Mouse (Mus musculus): ENCODE data around the gene Git1. TPM values are rescaled to one million over a fixed set of nuclear protein-coding genes. Genes with fewer than 3 reads are reported as not detected.

The Git1 gene
- polyA plus RNA-seq, 1 experiment, result 53.9 TPM

DNA sequence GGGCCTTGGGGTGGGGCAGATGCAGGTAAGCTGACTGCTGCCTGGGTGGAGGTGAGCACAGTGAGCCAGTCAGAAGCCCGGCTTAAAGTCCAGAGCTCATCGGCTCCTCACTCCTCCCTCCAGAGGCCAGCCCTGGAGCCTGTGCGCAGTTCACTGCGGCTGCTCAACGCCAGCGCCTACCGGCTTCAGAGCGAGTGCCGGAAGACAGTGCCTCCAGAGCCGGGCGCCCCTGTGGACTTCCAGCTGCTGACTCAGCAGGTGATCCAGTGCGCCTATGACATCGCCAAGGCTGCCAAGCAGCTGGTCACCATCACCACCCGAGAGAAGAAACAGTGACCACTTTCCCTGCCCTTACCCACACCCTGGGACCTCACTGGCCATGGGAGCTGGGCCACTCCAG lies 12.9 kb downstream of the Git1 start:
- Histone ChIP-seq H3K79me2 (ENCODE audit: control insufficient read depth, insufficient read depth) (no peaks in the 10 kb centered on the region), H3K27me3 (ENCODE audit: control insufficient read depth, insufficient read depth, insufficient read length) (no peaks in the 10 kb centered on the region), H3K4me3 (no peak overlapping the region), H3K36me3 (ENCODE audit: control insufficient read depth, insufficient read depth) (peaks cover 22% of the 10 kb centered on the region), H3ac (ENCODE audit: control insufficient read depth, insufficient read length) (no peak overlapping the region), H3K4me2 (ENCODE audit: low read depth) (no peak overlapping the region)
- TF ChIP-seq MYOG (IDR thresholded peaks at IDR 0.05; ENCODE audit: control insufficient read depth in 1 of 3, insufficient read depth in 1 of 3, insufficient read length in 2 of 3, low read depth in 2 of 3) (no peak), SRF (IDR thresholded peaks at IDR 0.05; ENCODE audit: control insufficient read depth, insufficient read length, low read depth) (no peak), POLR2AphosphoS2 (IDR thresholded peaks at IDR 0.05; ENCODE audit: insufficient read length, low read depth) (peak; percentile 58)

DNA sequence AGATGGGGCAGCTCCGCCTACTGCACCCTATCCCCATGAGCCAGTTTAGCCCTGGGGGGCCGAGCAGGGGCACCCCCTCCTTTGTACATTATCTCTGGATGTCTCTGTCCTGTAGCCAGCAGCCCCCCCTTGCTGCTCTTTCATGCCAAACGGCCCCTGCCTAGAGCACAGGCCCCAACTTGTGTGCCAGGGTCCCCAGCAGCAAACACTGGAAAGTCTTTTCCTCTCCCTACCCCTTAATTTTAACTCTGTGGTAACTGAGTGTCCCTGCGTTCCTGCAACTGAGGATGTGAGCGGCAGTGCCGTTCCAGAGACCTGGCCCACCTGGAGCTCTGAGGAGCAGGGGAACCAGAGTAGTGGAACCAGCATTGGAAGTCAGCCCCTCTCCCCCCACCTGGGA lies 13.6 kb downstream of the Git1 start:
- Histone ChIP-seq H3K79me2 (ENCODE audit: control insufficient read depth, insufficient read depth) (no peaks in the 10 kb centered on the region), H3K27me3 (ENCODE audit: control insufficient read depth, insufficient read depth, insufficient read length) (no peaks in the 10 kb centered on the region), H3K36me3 (ENCODE audit: control insufficient read depth, insufficient read depth) (peaks cover 21% of the 10 kb centered on the region), H3K4me3 (no peak overlapping the region), H3K4me2 (ENCODE audit: low read depth) (no peak overlapping the region), H3ac (ENCODE audit: control insufficient read depth, insufficient read length) (no peak overlapping the region)
- TF ChIP-seq TCF3 (IDR thresholded peaks at IDR 0.05; ENCODE audit: insufficient read length, low read depth) (no peak), USF1 (IDR thresholded peaks at IDR 0.05; ENCODE audit: low read depth) (no peak), MYOG (IDR thresholded peaks at IDR 0.05; ENCODE audit: control insufficient read depth in 1 of 3, insufficient read depth in 1 of 3, insufficient read length in 2 of 3, low read depth in 2 of 3) (no peak), SRF (IDR thresholded peaks at IDR 0.05; ENCODE audit: control insufficient read depth, insufficient read length, low read depth) (no peak), CEBPB (IDR thresholded peaks at IDR 0.05; ENCODE audit: insufficient read depth, poor library complexity, severe bottlenecking) (no peak), REST (IDR thresholded peaks at IDR 0.05; ENCODE audit: insufficient read depth, insufficient read length) (no peak), POLR2AphosphoS2 (IDR thresholded peaks at IDR 0.05; ENCODE audit: insufficient read length, low read depth) (no peak), TCF12 (IDR thresholded peaks at IDR 0.05; ENCODE audit: insufficient read depth, poor library complexity, severe bottlenecking) (no peak)

- H3K4me2 ChIP-seq (ENCODE audit: low read depth), result no peak overlapping the region
- H3K79me2 ChIP-seq (ENCODE audit: control insufficient read depth, insufficient read depth), result no peaks in the 10 kb centered on the region
- no peak overlapping the region for H3K4me3 ChIP-seq
- no peak overlapping the region for H3ac ChIP-seq (ENCODE audit: control insufficient read depth, insufficient read length)
- no peaks in the 10 kb centered on the region for H3K27me3 ChIP-seq (ENCODE audit: control insufficient read depth, insufficient read depth, insufficient read length)
- peaks cover 16% of the 10 kb centered on the region for H3K36me3 ChIP-seq (ENCODE audit: control insufficient read depth, insufficient read depth)
- TF ChIP-seq POLR2A (IDR thresholded peaks at IDR 0.05; ENCODE audit: insufficient read length, low read depth), result no peak
- TF ChIP-seq REST (IDR thresholded peaks at IDR 0.05; ENCODE audit: insufficient read depth, insufficient read length), result no peak
- peak; percentile 20 for TF ChIP-seq POLR2AphosphoS2 (IDR thresholded peaks at IDR 0.05; ENCODE audit: insufficient read length, low read depth)
These were observed 14.1 kb downstream of the Git1 start for GRCm38 (mm10) chr11:77507426-77507825.

DNA sequence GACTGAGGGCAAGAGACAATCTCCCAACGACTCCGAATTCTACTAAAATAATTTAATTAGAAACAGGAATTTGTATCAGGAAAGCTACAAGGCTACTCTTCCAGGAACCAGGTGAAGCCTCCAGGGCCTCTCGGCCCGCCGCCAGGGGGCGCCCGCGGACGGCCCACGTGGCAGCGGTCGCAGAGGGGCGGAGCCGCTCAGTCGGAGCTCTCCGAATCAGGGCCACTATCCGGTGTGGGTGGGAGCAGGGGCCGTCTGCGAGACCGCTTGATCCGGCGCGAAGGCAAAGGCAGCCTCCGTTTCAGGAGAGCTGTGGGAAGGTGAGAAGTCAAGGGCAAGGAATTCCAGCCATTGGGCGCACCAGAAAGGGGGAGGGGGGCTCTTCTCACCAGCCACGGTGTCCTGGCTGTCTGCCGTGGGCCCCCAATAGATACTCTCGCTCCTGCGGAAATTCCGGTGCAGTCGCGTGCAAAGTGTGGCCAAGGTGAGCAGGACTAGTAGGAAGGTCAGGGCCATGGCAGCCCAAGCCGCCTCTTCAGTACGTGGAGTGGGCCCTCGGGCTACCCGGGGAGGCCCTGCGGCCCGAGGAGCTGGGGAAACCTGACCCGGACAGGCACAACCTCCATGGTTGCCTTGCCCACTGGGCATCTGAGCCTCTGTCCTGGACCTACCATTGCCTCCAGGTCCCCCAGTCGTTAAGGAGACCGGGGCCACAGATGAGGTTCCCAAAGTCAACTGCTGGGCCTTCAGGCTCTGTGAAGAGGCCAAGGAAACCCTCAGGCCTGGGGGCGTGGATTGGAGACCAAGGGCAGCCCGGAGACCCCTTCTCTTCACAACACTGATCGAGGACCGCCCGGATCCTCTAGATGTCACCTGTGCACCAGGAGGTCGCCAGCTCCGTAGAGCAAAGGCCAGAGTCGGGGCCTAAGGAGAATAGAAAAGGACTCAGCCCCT lies 15.0 kb downstream of the Git1 start:
- Histone ChIP-seq H3K4me3 (no peak overlapping the region), H3K4me2 (ENCODE audit: low read depth) (peak overlapping the region; percentile 34), H3K36me3 (ENCODE audit: control insufficient read depth, insufficient read depth) (peaks cover 14% of the 10 kb centered on the region), H3K27me3 (ENCODE audit: control insufficient read depth, insufficient read depth, insufficient read length) (no peaks in the 10 kb centered on the region), H3K79me2 (ENCODE audit: control insufficient read depth, insufficient read depth) (no peaks in the 10 kb centered on the region), H3ac (ENCODE audit: control insufficient read depth, insufficient read length) (no peak overlapping the region)
- TF ChIP-seq USF1 (IDR thresholded peaks at IDR 0.05; ENCODE audit: low read depth) (peak; percentile 62), REST (IDR thresholded peaks at IDR 0.05; ENCODE audit: insufficient read depth, insufficient read length) (no peak), MYOG (IDR thresholded peaks at IDR 0.05; ENCODE audit: control insufficient read depth in 1 of 3, insufficient read depth in 1 of 3, insufficient read length in 2 of 3, low read depth in 2 of 3) (peak in 1 of 3 experiments; percentile 10), POLR2A (IDR thresholded peaks at IDR 0.05; ENCODE audit: insufficient read length, low read depth) (no peak), POLR2AphosphoS2 (IDR thresholded peaks at IDR 0.05; ENCODE audit: insufficient read length, low read depth) (no peak), MAX (IDR thresholded peaks at IDR 0.05; ENCODE audit: low read depth) (no peak), TCF12 (IDR thresholded peaks at IDR 0.05; ENCODE audit: insufficient read depth, poor library complexity, severe bottlenecking) (no peak), MYOD1 (IDR thresholded peaks at IDR 0.05; ENCODE audit: control insufficient read depth in 1 of 3, insufficient read length in 2 of 3, low read depth in 2 of 3) (no peak), E2F4 (IDR thresholded peaks at IDR 0.05; ENCODE audit: insufficient read depth) (no peak), SRF (IDR thresholded peaks at IDR 0.05; ENCODE audit: control insufficient read depth, insufficient read length, low read depth) (no peak), TCF3 (IDR thresholded peaks at IDR 0.05; ENCODE audit: insufficient read length, low read depth) (no peak)

- Histone ChIP-seq H3ac (ENCODE audit: control insufficient read depth, insufficient read length) (no peak overlapping the region), H3K27me3 (ENCODE audit: control insufficient read depth, insufficient read depth, insufficient read length) (no peaks in the 10 kb centered on the region)
- TF ChIP-seq SRF (IDR thresholded peaks at IDR 0.05; ENCODE audit: control insufficient read depth, insufficient read length, low read depth) (no peak), USF1 (IDR thresholded peaks at IDR 0.05; ENCODE audit: low read depth) (no peak), REST (IDR thresholded peaks at IDR 0.05; ENCODE audit: insufficient read depth, insufficient read length) (no peak), POLR2A (IDR thresholded peaks at IDR 0.05; ENCODE audit: insufficient read length, low read depth) (no peak), CEBPB (IDR thresholded peaks at IDR 0.05; ENCODE audit: insufficient read depth, poor library complexity, severe bottlenecking) (no peak), MAX (IDR thresholded peaks at IDR 0.05; ENCODE audit: low read depth) (no peak), TCF3 (IDR thresholded peaks at IDR 0.05; ENCODE audit: insufficient read length, low read depth) (no peak), TCF12 (IDR thresholded peaks at IDR 0.05; ENCODE audit: insufficient read depth, poor library complexity, severe bottlenecking) (no peak), MYOG (IDR thresholded peaks at IDR 0.05; ENCODE audit: control insufficient read depth in 1 of 3, insufficient read depth in 1 of 3, insufficient read length in 2 of 3, low read depth in 2 of 3) (no peak)
These were observed 18.0 kb downstream of the Git1 start for GRCm38 (mm10) chr11:77511336-77511735.

More at GRCm38 (mm10) chr11:77511336-77511735, 18.0 kb downstream of the Git1 start:
- Histone ChIP-seq H3K4me3 (no peak overlapping the region), H3K79me2 (ENCODE audit: control insufficient read depth, insufficient read depth) (no peaks in the 10 kb centered on the region), H3K36me3 (ENCODE audit: control insufficient read depth, insufficient read depth) (peaks cover 5% of the 10 kb centered on the region), H3K4me2 (ENCODE audit: low read depth) (peak overlapping the region; percentile 98)
